Mouse (Mus musculus) embryonic facial prominence, embryonic 13.5 days (tissue): ENCODE measurements around the gene Mrpl9. TPM values are rescaled to one million over a fixed set of nuclear protein-coding genes. Genes with fewer than 3 reads are reported as not detected.

Experiments
- ATAC-seq: fragments of 200-750 bp; cut with Nextera tagmentation; 2 replicates; pipeline ENCODE4 v1.8.0; 2017; ENCODE audit warnings: low read depth; ENCODE audit not compliant: insufficient number of reproducible peaks, insufficient read depth, low FRiP score, low TSS enrichment
- H3K27ac ChIP-seq: fragments of 300-500 bp; sonication (generic); 2 replicates; pipeline ENCODE4 v1.5.1; 2015; ENCODE audit warnings: moderate library complexity, mild to moderate bottlenecking, inconsistent platforms
- H3K27me3 ChIP-seq: fragments of 300-500 bp; sonication (generic); 2 replicates; pipeline ENCODE4 v1.6.1; 2015; ENCODE audit warnings: mild to moderate bottlenecking, inconsistent platforms
- H3K36me3 ChIP-seq: fragments of 300-500 bp; sonication (generic); 2 replicates; pipeline ENCODE4 v1.6.1; 2015; ENCODE audit warnings: mild to moderate bottlenecking, inconsistent platforms
- H3K4me1 ChIP-seq: fragments of 300-500 bp; sonication (generic); 2 replicates; pipeline ENCODE4 v1.6.1; 2015; ENCODE audit warnings: inconsistent platforms
- H3K4me2 ChIP-seq: fragments of 300-500 bp; sonication (generic); 2 replicates; pipeline ENCODE4 v1.6.1; 2015; ENCODE audit warnings: moderate library complexity, mild to moderate bottlenecking, inconsistent platforms
- H3K4me3 ChIP-seq: fragments of 300-500 bp; sonication (generic); 2 replicates; pipeline ENCODE4 v1.5.1; 2015; ENCODE audit warnings: mild to moderate bottlenecking, inconsistent platforms
- H3K9ac ChIP-seq: fragments of 300-500 bp; sonication (generic); 2 replicates; pipeline ENCODE4 v1.6.1; 2015; ENCODE audit warnings: mild to moderate bottlenecking, inconsistent platforms
- H3K9me3 ChIP-seq: fragments of 300-500 bp; sonication (generic); 2 replicates; pipeline ENCODE4 v1.6.1; 2016; ENCODE audit warnings: inconsistent platforms
- WGBS: fragments of 180-500 bp; shearing (Covaris S2); methylation state at CpG from one replicate; pipeline ENCODE4 v1.1.7; 2015; ENCODE audit warnings: mixed read lengths; 5-methylcytosine and 5-hydroxymethylcytosine counted together
- polyA plus RNA-seq: library from polyadenylated mRNA; unstranded; fragments of >200 nt; fragmentation: Nextera tagmentation; extraction: Ambion mirVana; gene quantifications from 2 replicates; pipeline ENCODE4 v1.2.1, GENCODE M21; 2015

Mrpl9 gene
- polyA plus RNA-seq: 64.4 and 68.9 TPM in 2 replicates

DNA sequence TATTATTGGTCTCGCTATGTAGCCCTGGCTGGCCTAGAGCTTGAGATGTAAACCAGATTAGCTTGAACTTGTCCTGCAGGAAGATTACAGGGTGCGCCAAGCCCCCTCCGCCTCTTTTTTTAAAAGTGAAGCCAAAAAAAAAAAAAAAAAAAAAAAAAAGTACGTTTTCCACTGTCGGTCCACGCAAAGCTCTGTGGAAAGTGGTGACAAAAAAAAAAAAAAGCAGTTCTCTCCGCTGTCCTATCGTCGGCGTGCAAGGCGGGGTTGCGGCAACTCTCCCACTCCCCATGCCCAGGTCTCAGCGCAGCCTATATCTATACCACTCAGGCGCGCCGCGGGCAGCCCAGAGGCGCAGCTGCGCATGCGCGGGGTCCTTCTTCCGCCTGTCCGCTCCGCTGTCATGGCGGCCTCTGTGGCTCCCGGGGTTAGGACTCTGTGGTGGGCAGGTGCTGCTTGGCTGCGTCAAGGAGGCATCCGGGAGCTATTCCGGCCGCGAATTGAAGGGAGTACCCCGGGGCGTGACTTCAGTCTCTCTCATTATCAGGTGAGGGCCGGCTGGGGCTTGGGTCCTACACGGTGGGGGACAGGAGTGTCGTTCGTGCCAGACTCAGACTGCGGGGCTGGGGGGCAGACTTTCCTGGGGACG, at the start of gene Mrpl9:
TSS of gene Mrpl9 (plus strand) at position 368 of the 646 bp plus-strand sequence.
- Histone ChIP-seq H3K4me3 (peak within 1 kb of the TSS; percentile 79), H3K27me3 (0 out of 2 replicates have a peak, but pooled peaks cover 6% of the 10 kb centered on the region), H3K4me1 (peaks cover 12% of the 10 kb centered on the region), H3K27ac (peak within 1 kb of the TSS; percentile 22; the same call in 1 of the 2 replicates), H3K9ac (peak within 1 kb of the TSS; percentile 87), H3K4me2 (peak within 1 kb of the TSS; percentile 84), H3K9me3 (no peaks in the 10 kb centered on the region), H3K36me3 (peaks cover 34% of the 10 kb centered on the region)
- under 1% methylated on average over 39 of the region's 39 CpGs for WGBS
- ATAC-seq: peak; percentile 94

DNA sequence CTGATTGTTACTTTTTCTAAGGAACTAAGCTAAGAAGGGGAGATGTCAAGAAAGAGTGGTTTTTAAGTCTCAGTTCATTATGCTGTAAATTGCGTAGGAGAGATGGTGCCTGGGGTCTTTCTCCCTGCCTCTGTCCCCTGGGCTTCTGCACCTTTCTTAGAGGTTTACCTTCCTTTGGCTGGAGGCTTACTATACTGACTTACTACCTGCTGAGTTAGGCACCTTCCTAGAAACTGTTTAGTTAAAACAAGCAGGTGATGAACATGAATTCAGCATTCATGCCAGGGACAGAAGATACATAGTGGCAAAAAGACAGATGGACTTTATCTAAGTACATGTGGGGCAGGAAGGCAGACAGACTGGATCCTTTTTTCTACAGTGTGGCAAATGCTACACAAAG, 46.8 kb upstream of the Mrpl9 start:
- Histone ChIP-seq H3K4me1 (peaks cover 11% of the 10 kb centered on the region; the same call in 1 of the 2 replicates), H3K4me2 (no peak overlapping the region), H3K27ac (no peak overlapping the region), H3K36me3 (no peaks in the 10 kb centered on the region), H3K9me3 (no peaks in the 10 kb centered on the region), H3K27me3 (peaks cover 59% of the 10 kb centered on the region), H3K9ac (no peak overlapping the region), H3K4me3 (no peak overlapping the region)
- 71% methylated on average over 1 of the region's 1 CpGs for WGBS
- no peak for ATAC-seq

DNA sequence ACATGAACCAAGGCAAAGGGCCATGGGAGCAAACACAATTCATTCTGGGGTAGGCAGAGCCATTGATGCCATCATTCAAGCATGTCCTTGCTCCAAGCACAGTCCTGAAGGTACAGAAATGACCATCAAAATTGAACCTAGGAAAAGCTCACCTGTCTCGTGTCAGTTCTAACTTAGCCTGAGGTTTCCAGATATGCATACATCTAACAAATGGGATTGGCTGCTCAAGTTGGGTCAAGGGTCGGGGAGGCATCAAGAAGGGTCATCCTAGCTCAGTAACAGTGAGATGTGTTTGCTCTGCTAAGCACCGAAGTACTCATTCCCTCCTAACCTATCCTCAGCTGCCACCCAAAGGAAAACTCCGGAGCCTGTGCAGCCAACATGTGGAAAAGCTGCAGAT, 46.3 kb upstream of the Mrpl9 start:
- H3K4me2 ChIP-seq: no peak overlapping the region
- H3K9ac ChIP-seq: no peak overlapping the region
- peaks cover 64% of the 10 kb centered on the region for H3K27me3 ChIP-seq
- H3K4me3 ChIP-seq: no peak overlapping the region
- H3K36me3 ChIP-seq: no peaks in the 10 kb centered on the region
- no peak overlapping the region for H3K27ac ChIP-seq
- WGBS: 77% methylated on average over 4 of the region's 4 CpGs
- ATAC-seq: no peak
- H3K4me1 ChIP-seq: peaks cover 11% of the 10 kb centered on the region; the same call in 1 of the 2 replicates
- no peaks in the 10 kb centered on the region for H3K9me3 ChIP-seq

DNA sequence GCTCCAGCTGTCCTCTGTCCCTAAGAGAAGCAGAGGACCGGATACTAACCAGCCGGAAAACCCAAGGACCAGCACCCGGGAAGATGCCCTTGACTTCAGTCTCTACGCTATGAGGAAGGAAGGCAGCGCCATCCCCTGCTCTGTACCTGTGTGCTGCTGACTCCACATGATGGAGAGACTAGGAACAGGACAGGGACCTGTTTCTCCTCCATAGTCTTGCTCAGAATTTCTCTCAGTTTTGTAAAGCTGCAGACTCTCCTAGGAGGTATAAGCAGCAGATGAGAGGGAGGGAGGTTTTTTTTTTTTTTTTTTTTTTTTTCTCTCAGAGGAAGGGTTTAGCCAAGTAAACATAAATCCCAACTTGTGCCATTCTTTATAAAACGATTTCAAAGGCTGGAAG, 44.9 kb upstream of the Mrpl9 start, which contains the start of gene Lingo4:
TSS of gene Lingo4 (plus strand) at position 301 of the 400 bp plus-strand sequence.
- H3K4me1 ChIP-seq: peaks cover 13% of the 10 kb centered on the region; the same call in 1 of the 2 replicates
- H3K36me3 ChIP-seq: no peaks in the 10 kb centered on the region
- peaks cover 78% of the 10 kb centered on the region for H3K27me3 ChIP-seq
- H3K9me3 ChIP-seq: no peaks in the 10 kb centered on the region
- WGBS: 68% methylated on average over 6 of the region's 6 CpGs
- H3K27ac ChIP-seq: no peak within 1 kb of the TSS
- peak within 1 kb of the TSS; percentile 63 for H3K4me2 ChIP-seq
- ATAC-seq: no peak
- peak within 1 kb of the TSS; percentile 34 for H3K4me3 ChIP-seq
- H3K9ac ChIP-seq: peak within 1 kb of the TSS; percentile 68

DNA sequence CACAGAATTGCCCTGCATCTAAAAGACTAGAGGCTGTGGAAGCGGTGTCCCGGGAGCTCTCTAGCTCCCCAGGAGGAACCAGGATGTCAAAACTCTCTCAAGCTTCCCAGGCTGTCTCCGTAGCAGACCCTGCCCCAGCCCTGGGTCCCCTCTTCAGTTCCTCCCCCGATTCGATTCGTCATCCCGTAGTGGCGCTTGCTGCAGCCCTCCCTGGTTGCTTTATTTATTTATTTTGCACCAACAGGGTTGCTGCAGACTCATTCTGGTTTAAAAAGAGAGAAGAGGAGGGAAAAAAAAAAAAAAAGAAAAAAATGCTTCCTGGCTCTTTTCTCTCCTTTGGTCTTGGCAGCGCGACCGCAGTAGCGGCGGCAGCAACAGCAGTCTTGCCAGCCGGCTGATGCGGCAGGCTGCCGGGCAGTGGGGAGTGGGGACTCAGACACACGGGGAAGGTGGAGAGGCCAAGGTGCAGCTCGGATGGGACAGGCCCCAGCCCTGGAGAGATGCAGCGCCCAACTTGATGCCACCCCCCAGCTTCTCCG, 44.1 kb upstream of the Mrpl9 start:
- Histone ChIP-seq H3K27me3 (peaks cover 84% of the 10 kb centered on the region), H3K27ac (no peak overlapping the region), H3K36me3 (no peaks in the 10 kb centered on the region), H3K4me3 (peak overlapping the region; percentile 34), H3K4me1 (peaks cover 20% of the 10 kb centered on the region; the same call in 1 of the 2 replicates), H3K9me3 (no peaks in the 10 kb centered on the region), H3K4me2 (peak overlapping the region; percentile 63), H3K9ac (peak overlapping the region; percentile 68)
- 3% methylated on average over 20 of the region's 20 CpGs for WGBS
- no peak for ATAC-seq

DNA sequence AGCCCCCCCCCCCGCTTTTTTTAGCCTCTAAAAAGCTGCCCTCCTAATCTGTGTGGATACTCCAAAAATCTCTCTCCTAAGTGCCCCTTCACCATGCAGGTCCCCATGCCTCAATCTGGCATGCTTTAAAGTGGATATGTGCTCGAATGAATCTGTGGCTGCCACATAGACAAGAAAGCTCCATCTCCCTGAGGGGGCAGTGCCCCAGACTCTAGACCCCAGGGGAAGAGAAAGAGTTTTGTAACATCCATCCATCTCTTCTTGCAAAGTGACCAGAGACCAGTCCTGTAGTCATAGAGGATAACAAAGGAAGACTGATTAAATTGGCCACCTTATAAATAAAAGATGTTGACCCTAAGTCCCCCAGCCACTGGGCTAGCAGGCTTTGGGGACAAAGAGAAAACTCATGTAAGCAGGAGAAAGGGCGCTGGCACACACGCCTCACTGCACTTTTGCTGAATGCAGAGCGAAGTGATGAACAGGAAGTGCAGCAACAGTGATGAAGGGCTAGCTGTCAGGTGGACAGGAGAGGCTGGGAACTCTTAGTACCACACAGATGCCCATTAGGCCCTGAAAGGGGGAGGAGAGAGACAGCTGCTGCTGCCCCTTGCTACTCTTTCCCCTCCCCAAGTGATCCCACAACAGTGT, 43.3 kb upstream of the Mrpl9 start:
- H3K27me3 ChIP-seq: peaks cover 87% of the 10 kb centered on the region
- 38% methylated on average over 5 of the region's 5 CpGs for WGBS

DNA sequence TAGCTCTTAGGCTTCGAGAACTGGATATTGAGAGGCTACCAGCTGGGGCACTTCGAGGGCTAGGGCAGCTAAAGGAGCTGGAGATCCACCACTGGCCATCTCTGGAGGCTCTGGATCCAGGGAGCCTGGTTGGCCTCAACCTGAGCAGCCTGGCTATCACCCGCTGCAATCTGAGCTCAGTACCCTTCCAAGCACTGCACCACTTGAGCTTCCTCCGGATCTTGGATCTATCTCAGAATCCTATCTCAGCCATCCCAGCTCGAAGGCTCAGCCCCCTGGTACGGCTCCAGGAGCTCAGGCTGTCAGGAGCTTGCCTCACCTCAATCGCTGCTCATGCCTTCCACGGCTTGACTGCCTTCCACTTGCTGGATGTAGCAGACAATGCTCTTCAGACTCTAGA, 40.7 kb upstream of the Mrpl9 start:
- H3K36me3 ChIP-seq: no peaks in the 10 kb centered on the region
- H3K4me3 ChIP-seq: no peak overlapping the region
- no peak overlapping the region for H3K9ac ChIP-seq
- peaks cover 30% of the 10 kb centered on the region for H3K4me1 ChIP-seq
- H3K4me2 ChIP-seq: no peak overlapping the region
- no peak for ATAC-seq
- H3K27ac ChIP-seq: no peak overlapping the region
- peaks cover 74% of the 10 kb centered on the region for H3K27me3 ChIP-seq
- no peaks in the 10 kb centered on the region for H3K9me3 ChIP-seq
- WGBS: 53% methylated on average over 8 of the region's 8 CpGs

More for the DNA sequence above, 43.3 kb upstream of the Mrpl9 start:
- Histone ChIP-seq H3K27ac (no peak overlapping the region), H3K36me3 (no peaks in the 10 kb centered on the region), H3K9me3 (no peaks in the 10 kb centered on the region), H3K4me2 (peak overlapping the region; percentile 63), H3K4me3 (peak overlapping the region; percentile 34; the same call in 1 of the 2 replicates), H3K9ac (no peak overlapping the region), H3K4me1 (peaks cover 28% of the 10 kb centered on the region)
- ATAC-seq: no peak

DNA sequence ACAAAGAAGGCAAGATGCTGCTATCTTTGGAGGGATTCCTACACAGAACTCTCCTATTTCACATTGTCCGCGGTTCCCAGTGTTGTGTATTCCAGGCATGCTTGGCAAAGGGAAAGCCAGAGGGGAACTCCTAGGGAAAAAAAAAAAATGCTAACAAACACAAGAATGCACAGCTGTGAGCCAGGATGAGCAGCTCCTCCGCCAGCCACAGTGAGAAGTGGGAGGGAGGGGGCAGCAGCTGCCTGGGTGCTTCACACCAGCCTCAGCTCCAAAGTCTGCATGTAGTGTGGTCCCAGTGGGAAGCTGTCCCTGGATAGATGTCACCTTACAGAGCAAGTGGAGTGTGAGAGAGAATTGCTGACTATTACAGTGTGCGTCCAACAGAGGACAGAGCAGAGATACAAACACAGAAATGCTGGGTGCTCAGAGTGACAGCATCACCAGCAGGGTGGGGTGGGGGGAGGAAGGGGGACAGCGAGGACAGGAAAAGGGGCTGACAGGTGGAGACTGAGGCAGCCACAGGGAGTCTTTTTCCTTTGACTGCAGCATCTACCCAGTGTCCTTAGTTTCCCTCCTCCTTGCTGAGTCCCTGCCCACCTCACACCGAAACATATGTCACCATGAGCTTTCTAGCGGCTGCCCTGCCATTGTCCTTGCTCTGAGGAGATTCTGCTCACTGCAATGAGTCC, 38.6 kb upstream of the Mrpl9 start:
- peaks cover 20% of the 10 kb centered on the region for H3K4me1 ChIP-seq
- H3K36me3 ChIP-seq: no peaks in the 10 kb centered on the region
- H3K4me3 ChIP-seq: no peak overlapping the region
- no peak overlapping the region for H3K4me2 ChIP-seq
- no peaks in the 10 kb centered on the region for H3K9me3 ChIP-seq
- ATAC-seq: no peak
- no peak overlapping the region for H3K27ac ChIP-seq
- no peak overlapping the region for H3K9ac ChIP-seq
- WGBS: 24% methylated on average over 7 of the region's 7 CpGs
- H3K27me3 ChIP-seq: peaks cover 53% of the 10 kb centered on the region

DNA sequence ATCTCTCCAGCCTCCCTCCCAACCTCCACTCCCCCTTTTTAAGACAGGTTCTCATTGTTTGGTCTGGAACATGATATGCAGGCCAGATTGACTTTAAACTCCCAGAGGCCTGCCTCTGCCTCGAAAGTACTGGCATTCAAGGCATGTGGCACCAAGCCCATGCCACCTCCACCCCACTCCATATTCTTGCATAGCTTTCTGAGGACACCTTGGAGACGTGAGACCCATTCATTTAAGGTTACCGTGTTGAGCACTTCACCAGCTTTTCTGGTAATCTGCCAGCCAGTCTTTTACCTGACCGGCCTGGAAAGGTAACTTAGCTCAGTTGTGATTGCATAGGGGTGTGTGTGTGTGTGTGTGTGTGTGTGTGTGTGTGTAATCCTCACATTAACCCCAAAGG, 37.6 kb upstream of the Mrpl9 start:
- no peaks in the 10 kb centered on the region for H3K9me3 ChIP-seq
- H3K4me3 ChIP-seq: no peak overlapping the region
- H3K36me3 ChIP-seq: no peaks in the 10 kb centered on the region
- H3K27me3 ChIP-seq: peaks cover 45% of the 10 kb centered on the region
- no peak overlapping the region for H3K9ac ChIP-seq
- no peak overlapping the region for H3K27ac ChIP-seq
- ATAC-seq: no peak
- no peak overlapping the region for H3K4me2 ChIP-seq
- peaks cover 19% of the 10 kb centered on the region for H3K4me1 ChIP-seq
- 60% methylated on average over 4 of the region's 4 CpGs for WGBS

DNA sequence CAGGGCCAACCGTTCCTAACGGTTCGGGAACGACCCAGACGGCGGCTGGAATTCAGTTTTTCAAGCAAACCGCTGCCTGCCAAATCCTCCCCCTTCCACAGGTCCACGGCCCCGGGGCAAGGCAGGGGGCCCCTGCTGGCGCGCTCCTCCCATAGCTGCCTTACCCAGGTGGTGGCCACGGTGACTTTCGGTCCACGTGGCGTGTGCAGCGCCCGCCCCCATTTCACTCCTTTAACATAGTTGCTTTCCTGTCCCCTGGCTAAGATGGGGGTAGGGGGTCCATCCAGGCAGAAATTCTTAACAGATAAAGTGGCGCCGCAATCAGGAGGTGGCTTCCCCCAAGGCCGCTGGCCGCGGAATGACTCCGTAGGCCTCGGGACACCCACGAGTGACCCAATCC, 30.6 kb upstream of the Mrpl9 start:
- Histone ChIP-seq H3K27me3 (peaks cover 20% of the 10 kb centered on the region), H3K9me3 (no peaks in the 10 kb centered on the region), H3K4me1 (peaks cover 5% of the 10 kb centered on the region), H3K4me3 (peak overlapping the region; percentile 47), H3K4me2 (peak overlapping the region; percentile 82), H3K27ac (no peak overlapping the region), H3K9ac (peak overlapping the region; percentile 57), H3K36me3 (no peaks in the 10 kb centered on the region)
- WGBS: 13% methylated on average over 25 of the region's 25 CpGs
- peak; percentile 22; the same call in 1 of the 2 replicates for ATAC-seq

DNA sequence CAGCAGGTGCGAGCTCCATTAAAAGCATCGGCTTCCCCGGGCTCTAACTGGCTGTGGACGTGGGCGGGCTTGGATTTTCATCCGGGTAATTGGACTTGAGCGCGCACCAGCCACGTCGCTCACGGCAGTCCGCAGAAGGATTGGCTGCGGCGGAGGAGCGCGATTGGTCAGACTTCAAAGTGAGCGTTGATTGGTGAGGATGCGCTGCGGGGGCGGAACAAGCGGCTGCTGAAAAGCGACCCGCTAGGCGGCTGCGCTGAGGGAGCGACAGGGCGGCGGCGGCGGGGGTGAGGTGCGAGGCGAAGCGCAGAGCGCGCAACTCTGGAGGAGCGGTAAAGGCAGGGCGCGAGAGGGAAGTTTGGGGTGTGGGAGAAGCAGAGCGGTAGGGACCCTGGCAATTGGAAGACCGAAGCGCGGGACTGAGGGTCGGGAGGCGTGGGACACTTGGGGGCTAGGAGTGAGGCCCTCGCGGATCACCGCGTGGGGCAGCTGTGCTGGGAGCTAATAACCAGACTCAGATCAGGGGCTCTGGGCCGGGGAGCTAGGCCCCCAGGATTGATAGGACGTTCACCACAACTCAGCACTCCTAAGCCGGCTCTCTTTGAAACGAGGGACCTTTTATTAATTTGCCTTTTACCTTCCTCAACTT, 30.0 kb upstream of the Mrpl9 start, which contains the start of gene Tdrkh:
TSS of gene Tdrkh (plus strand) at position 243 of the 649 bp plus-strand sequence.
- peak within 1 kb of the TSS; percentile 57 for H3K9ac ChIP-seq
- peak within 1 kb of the TSS; percentile 82 for H3K4me2 ChIP-seq
- H3K4me3 ChIP-seq: peak within 1 kb of the TSS; percentile 47
- H3K9me3 ChIP-seq: no peaks in the 10 kb centered on the region
- peaks cover 5% of the 10 kb centered on the region for H3K4me1 ChIP-seq
- peaks cover 20% of the 10 kb centered on the region for H3K27me3 ChIP-seq
- H3K27ac ChIP-seq: no peak within 1 kb of the TSS
- peak; percentile 99 for ATAC-seq
- H3K36me3 ChIP-seq: no peaks in the 10 kb centered on the region
- WGBS: 8% methylated on average over 52 of the region's 52 CpGs
